Mouse (Mus musculus) limb, embryonic 10.5 days (tissue): ENCODE data around the gene Acadm. TPM values are rescaled to one million over a fixed set of nuclear protein-coding genes. Genes with fewer than 3 reads are reported as not detected.

ENCODE experiments used
- DNase-seq: peaks from one replicate; pipeline ENCODE4 v3.0.0-alpha.2; 2017; ENCODE audit warnings: low spot score
- H3K27ac ChIP-seq: fragments of 300-500 bp; sonication (generic); 2 replicates; pipeline ENCODE4 v1.5.1; 2016; ENCODE audit warnings: mild to moderate bottlenecking
- H3K27me3 ChIP-seq: fragments of 300-500 bp; sonication (generic); 2 replicates; pipeline ENCODE4 v1.6.1; 2016; ENCODE audit warnings: low read depth, mild to moderate bottlenecking; ENCODE audit not compliant: poor library complexity, severe bottlenecking
- H3K36me3 ChIP-seq: fragments of 300-500 bp; sonication (generic); 2 replicates; pipeline ENCODE4 v1.6.1; 2016; ENCODE audit warnings: mild to moderate bottlenecking, moderate library complexity
- H3K4me1 ChIP-seq: fragments of 300-500 bp; sonication (generic); 2 replicates; pipeline ENCODE4 v1.6.1; 2016
- H3K4me3 ChIP-seq: fragments of 300-500 bp; sonication (generic); 2 replicates; pipeline ENCODE4 v1.5.1; 2016; ENCODE audit warnings: mild to moderate bottlenecking, moderate library complexity
- H3K9me3 ChIP-seq: fragments of 300-500 bp; sonication (generic); replicated peaks from 2 replicates; pipeline ENCODE4 v1.6.1; 2016; ENCODE audit warnings: mild to moderate bottlenecking
- WGBS: fragments of 180-500 bp; shearing (Covaris S2); methylation state at CpG from one replicate; pipeline ENCODE4 v1.1.7; 2016; 5-methylcytosine and 5-hydroxymethylcytosine counted together
- polyA plus RNA-seq: library from polyadenylated mRNA; unstranded; fragments of >200 nt; fragmentation: Nextera tagmentation; extraction: Ambion mirVana; gene quantifications from 2 replicates; pipeline ENCODE4 v1.2.1, GENCODE M21; 2016

Gene Acadm
- polyA plus RNA-seq, 1 experiment from 2014 or later = 35.3 TPM

DNA sequence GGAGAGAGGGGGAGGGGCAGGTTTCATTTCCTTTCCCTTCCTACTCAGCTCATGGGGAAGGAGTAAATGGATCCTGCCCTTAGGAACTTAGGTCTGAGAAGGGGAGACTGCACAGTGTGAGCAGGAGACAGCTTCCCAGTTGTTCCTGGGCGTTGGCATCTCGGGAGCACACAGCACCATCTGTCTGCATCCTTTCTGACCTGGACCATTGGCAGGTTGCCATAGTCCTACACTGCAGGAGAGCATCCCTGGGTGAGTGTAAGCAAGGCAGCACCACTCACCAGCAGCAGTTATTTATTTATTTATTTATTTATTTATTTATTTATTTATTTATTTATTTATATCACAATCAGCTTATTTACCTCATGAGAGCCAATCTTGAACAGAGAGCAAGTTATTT is 16.5 kb upstream of the Acadm start:
- DNase-seq = no peak
- Histone ChIP-seq H3K36me3 (no peaks in the 10 kb centered on the region), H3K27ac (no peak overlapping the region), H3K4me3 (no peak overlapping the region), H3K9me3 (no peaks in the 10 kb centered on the region), H3K4me1 (no peaks in the 10 kb centered on the region), H3K27me3 (no peaks in the 10 kb centered on the region)
- 84% methylated on average over 2 of the region's 2 CpGs for WGBS

DNA sequence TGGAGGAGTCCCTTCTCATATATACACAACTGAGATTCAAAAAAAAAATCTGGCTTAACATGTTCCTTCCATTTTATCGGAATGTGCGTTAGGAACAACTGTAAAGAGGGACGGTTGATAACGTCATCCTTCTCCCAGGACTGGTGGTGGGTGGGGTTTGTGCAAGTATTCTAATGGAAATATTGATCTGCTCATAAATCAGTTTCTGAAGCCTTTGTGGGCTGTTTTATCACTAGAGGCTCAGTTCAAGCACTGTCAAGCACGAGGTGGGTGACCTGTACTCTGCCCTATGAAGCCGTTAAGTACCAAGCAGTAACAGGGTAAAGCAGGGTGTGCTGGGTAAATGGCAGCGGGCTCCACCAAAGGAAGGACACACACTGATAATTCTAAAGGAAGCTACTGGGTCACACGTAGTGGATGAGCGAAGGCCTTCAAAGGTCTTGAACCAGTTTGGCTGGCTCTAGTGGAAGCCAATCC is 15.3 kb upstream of the Acadm start:
- no peak overlapping the region for H3K4me3 ChIP-seq
- no peaks in the 10 kb centered on the region for H3K4me1 ChIP-seq
- H3K36me3 ChIP-seq = no peaks in the 10 kb centered on the region
- H3K9me3 ChIP-seq = no peaks in the 10 kb centered on the region
- WGBS = 86% methylated on average over 9 of the region's 9 CpGs
- H3K27ac ChIP-seq = no peak overlapping the region
- DNase-seq = no peak
- H3K27me3 ChIP-seq = no peaks in the 10 kb centered on the region

DNA sequence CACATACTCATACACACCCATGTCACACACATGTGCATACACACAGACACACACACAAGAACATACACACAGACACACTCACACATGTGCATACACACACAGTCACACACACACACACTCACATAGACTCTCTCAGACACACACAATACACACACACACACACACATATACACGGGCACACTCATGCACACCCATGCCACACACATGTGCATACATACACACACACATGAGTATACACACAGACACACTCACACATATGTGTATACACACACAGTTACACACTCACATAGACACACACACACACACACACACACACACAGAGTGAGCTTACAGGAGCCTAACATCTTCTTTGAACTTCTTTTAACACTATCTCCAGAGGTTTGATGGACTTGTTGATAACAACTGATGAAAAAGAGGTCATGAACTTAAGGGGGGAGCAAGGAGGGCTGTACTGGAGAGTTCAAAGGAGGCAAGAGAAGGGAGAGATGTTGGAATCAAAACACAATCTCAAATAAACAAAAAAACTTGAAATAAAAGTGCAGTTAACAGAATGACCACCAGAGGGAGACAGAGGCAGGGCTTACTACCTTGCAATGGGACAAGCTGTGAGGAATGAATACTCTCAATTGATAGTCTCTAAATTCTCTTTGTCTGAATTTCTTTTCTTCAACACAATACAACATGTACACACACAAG is 14.8 kb upstream of the Acadm start:
- Histone ChIP-seq H3K4me1 (no peaks in the 10 kb centered on the region), H3K4me3 (no peak overlapping the region), H3K27me3 (no peaks in the 10 kb centered on the region), H3K27ac (no peak overlapping the region), H3K9me3 (no peaks in the 10 kb centered on the region), H3K36me3 (no peaks in the 10 kb centered on the region)
- WGBS = 100% methylated on average over 1 of the region's 1 CpGs
- DNase-seq = no peak

DNA sequence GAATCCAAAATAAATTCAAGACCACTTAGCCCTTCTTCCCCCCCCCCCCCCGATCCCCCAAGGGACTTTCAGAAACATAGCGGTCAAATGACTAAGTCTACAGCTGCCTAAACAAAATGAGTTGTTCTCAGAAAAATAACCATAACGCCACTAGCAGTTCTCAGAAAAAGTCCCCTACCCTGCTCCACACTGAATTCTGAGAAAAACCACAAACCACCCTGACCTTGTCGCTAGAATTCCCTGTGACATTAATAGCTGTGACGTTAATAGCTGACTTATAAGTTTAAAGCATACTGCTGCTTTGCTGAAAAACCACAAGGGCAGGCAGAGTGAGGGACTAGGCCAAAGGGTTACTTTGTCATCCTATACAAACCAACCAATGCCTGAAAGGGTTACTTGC is 13.5 kb upstream of the Acadm start:
- WGBS = 94% methylated on average over 5 of the region's 5 CpGs
- H3K27me3 ChIP-seq = no peaks in the 10 kb centered on the region
- no peaks in the 10 kb centered on the region for H3K4me1 ChIP-seq
- H3K4me3 ChIP-seq = no peak overlapping the region
- no peaks in the 10 kb centered on the region for H3K9me3 ChIP-seq
- no peak for DNase-seq
- no peak overlapping the region for H3K27ac ChIP-seq
- H3K36me3 ChIP-seq = no peaks in the 10 kb centered on the region

DNA sequence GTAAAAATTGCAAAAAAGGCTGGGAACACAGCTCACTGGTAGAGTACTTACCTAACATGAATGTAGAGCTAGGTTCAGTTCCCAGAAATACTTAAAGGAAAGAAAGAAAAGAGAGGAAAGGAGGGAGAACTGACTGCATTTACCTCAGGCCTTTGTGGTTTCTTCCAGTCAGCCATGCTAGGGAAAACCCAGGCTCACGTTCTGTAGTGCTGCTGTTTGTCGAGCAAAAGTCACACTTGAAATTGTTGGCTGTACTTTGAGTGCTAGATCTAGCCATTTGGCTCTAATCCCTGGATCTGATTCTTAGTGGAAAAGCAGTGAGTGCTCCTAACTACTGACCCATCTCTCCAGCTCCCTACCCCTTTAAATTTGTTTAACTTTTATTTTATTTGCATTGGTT is 3.7 kb upstream of the Acadm start:
- no peak overlapping the region for H3K4me3 ChIP-seq
- no peak overlapping the region for H3K27ac ChIP-seq
- 62% methylated on average over 2 of the region's 2 CpGs for WGBS
- peaks cover 16% of the 10 kb centered on the region for H3K4me1 ChIP-seq
- no peak for DNase-seq
- H3K9me3 ChIP-seq = no peaks in the 10 kb centered on the region
- no peaks in the 10 kb centered on the region for H3K27me3 ChIP-seq
- H3K36me3 ChIP-seq = no peaks in the 10 kb centered on the region

DNA sequence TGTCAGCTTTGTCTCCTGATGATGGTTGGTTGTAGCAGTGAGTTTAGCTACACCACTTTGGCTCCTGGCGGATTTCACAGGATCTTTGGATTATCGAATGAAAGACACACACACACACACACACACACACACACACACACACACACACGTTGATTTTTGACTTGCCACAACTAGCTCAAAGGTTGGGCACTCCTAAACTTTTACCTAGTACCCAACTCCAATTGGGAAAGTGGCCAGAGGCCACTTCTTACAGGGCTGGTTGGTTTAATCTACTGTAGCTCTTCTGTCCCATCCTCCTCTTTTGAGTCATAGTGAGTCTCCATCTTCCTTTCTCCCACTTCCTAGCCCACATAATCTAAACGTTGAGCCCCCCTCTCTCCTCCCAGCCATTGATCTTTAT is 2.8 kb upstream of the Acadm start:
- no peak for DNase-seq
- 82% methylated on average over 4 of the region's 4 CpGs for WGBS
- H3K27me3 ChIP-seq = no peaks in the 10 kb centered on the region
- H3K27ac ChIP-seq = no peak overlapping the region
- H3K9me3 ChIP-seq = no peaks in the 10 kb centered on the region
- H3K4me1 ChIP-seq = peaks cover 23% of the 10 kb centered on the region
- no peak overlapping the region for H3K4me3 ChIP-seq
- no peaks in the 10 kb centered on the region for H3K36me3 ChIP-seq

DNA sequence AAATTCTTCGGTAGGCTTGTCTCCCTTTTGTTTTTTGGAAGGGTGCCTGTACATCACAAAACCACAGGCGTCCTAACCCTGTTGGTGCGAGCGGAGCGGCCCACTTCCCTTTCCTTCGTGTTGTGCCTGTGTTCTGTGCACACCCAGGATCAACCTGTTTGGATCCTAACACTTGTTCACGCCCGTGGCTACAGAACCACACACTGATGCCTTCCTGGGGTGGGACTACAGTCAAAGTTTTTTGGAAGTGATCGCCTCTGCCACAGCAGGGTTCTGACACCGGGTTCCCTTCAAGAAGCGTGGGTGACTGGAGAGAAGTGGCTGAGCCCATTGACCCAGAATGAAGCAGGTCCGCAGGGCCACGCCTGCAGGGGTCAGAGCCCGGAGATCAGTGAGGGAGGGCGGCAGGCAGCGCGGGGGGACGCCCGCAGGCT is 514 bp downstream of the Acadm start:
- Histone ChIP-seq H3K4me1 (peaks cover 23% of the 10 kb centered on the region), H3K36me3 (peaks cover 12% of the 10 kb centered on the region), H3K27me3 (no peaks in the 10 kb centered on the region), H3K4me3 (peak overlapping the region; percentile 81), H3K9me3 (no peaks in the 10 kb centered on the region), H3K27ac (peak overlapping the region; percentile 90)
- under 1% methylated on average over 19 of the region's 19 CpGs for WGBS
- no peak for DNase-seq

DNA sequence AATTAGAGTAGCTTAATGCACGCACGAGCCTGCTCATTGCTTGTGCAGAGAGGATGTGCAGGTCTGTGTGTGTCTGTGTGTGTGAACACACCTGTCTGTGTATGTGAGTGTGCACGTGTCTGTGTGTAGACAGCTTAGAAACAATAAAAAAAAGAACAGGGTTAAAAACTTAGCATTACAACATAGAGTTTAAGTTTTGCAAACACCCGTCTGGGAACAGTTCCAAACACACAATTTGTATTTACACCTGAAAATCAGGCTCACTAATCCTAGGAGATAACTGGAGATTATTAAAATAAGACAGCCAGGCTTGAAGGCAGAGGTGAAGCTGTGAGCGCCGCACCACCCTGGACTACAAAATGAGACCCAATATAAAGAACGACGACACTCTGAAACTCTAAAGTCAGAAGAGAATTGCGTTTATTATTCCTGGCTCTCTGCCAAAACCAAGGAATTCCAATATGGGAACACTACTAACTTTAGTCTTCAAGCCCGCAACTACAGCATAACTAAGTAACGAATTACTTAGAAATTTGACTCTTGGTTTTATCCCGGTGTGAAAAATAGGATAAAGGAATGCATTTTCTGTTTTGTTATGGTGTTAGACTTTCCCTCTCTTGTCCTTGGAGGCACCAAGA is 1.3 kb downstream of the Acadm start:
- peak overlapping the region; percentile 81 for H3K4me3 ChIP-seq
- H3K4me1 ChIP-seq = peaks cover 23% of the 10 kb centered on the region
- no peaks in the 10 kb centered on the region for H3K27me3 ChIP-seq
- no peak overlapping the region for H3K27ac ChIP-seq
- no peak for DNase-seq
- 74% methylated on average over 12 of the region's 12 CpGs for WGBS
- H3K9me3 ChIP-seq = no peaks in the 10 kb centered on the region
- H3K36me3 ChIP-seq = peaks cover 20% of the 10 kb centered on the region

DNA sequence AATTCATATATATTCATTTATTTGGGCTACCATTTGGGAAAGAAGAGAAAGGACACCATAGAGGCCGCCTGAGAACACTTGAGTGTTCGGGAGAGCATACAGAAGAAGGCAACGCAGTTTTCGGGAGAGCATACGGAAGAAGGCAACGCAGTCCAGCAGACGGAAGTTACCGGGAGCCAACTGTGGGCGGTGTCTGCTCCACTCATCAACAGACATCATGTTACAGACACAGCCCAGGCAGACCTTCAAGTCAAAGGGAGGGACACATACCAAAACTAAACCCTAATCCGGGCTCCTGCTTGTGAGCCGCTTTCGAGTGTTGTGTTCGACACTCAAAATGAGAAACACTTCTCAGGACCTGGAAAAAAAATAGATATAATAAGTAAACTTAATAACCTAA is 2.8 kb downstream of the Acadm start:
- H3K4me1 ChIP-seq = peaks cover 23% of the 10 kb centered on the region
- no peak for DNase-seq
- H3K27me3 ChIP-seq = no peaks in the 10 kb centered on the region
- WGBS = 95% methylated on average over 13 of the region's 13 CpGs
- H3K9me3 ChIP-seq = no peaks in the 10 kb centered on the region
- H3K4me3 ChIP-seq = no peak overlapping the region
- H3K36me3 ChIP-seq = peaks cover 34% of the 10 kb centered on the region
- H3K27ac ChIP-seq = no peak overlapping the region

DNA sequence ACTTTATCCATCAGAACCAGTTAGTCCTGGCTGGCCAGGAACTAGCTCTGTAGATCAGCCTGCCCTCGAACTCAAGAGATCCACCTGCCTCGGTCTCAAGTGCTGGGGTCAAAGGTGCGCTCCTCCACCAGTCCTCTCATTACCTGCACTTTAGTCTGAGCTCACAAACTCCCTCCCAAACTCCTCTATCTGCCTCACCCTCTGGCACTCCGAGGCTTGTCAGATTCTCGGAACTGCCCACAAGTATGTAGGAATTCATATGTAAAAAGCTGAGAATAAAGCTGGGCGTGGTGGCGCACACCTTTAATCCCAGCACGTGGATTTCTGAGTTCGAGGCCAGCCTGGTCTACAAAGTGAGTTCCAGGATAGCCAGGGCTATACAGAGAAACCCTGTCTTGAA is 3.9 kb downstream of the Acadm start:
- DNase-seq = no peak
- H3K36me3 ChIP-seq = peaks cover 44% of the 10 kb centered on the region
- 95% methylated on average over 9 of the region's 9 CpGs for WGBS
- H3K4me3 ChIP-seq = no peak overlapping the region
- no peaks in the 10 kb centered on the region for H3K27me3 ChIP-seq
- no peak overlapping the region for H3K27ac ChIP-seq
- peaks cover 23% of the 10 kb centered on the region for H3K4me1 ChIP-seq
- H3K9me3 ChIP-seq = no peaks in the 10 kb centered on the region

DNA sequence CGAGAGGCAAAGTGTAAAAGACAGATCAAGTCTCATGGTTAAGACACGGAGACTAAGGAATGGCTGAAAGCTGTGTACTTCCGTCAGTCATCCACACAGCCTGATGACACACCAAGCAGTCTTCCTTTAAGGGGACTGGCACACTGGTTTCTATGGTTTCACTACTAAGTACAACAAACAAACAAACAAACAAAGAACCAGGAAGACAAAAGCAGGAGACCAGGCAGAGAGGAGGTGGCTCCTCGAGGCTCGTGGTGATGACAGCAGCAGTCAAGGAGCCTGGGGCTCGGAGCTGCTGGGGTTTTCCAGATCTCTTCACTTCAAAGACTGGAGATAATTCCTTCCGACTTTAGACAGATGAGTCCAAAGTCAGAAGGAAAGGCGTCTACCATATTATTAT is 4.4 kb downstream of the Acadm start:
- 85% methylated on average over 8 of the region's 8 CpGs for WGBS
- H3K4me3 ChIP-seq = no peak overlapping the region
- H3K27ac ChIP-seq = no peak overlapping the region
- DNase-seq = no peak
- H3K9me3 ChIP-seq = no peaks in the 10 kb centered on the region
- H3K27me3 ChIP-seq = no peaks in the 10 kb centered on the region
- H3K36me3 ChIP-seq = peaks cover 48% of the 10 kb centered on the region
- H3K4me1 ChIP-seq = peaks cover 21% of the 10 kb centered on the region

DNA sequence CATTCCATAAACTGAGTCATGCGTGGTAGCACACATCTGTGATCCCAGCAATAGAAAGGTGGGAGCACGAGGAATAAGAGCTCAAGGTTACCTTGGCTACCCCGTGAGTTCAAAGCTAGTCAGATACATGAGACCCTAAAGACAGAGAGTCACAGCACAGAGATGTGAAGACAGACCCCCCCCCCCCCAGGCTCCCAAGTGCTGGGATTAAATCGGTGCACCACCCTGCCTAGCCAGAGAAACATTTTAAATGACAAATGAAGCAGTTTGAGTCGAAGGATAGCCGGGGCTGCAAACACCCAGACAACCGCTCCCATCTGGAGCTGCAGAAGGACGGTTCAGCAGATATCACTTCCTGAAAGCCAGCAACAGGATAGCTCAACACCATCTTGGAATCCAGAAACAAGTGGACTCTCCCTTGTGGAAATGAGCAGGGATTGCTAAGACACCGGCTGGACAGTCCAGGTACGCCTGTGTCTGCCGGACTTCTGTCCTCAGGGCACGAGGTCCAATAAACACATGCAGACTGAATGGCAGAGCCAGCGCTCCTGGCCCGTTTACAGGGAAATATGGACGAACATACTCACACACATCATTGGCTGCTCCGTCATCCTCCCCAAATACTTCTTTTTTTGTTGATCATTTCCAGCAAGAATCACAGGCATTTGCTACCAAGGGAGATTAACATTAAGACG is 7.2 kb downstream of the Acadm start:
- Histone ChIP-seq H3K27me3 (no peaks in the 10 kb centered on the region), H3K4me1 (no peaks in the 10 kb centered on the region), H3K4me3 (no peak overlapping the region), H3K36me3 (peaks cover 71% of the 10 kb centered on the region), H3K9me3 (no peaks in the 10 kb centered on the region), H3K27ac (no peak overlapping the region)
- WGBS = 95% methylated on average over 17 of the region's 17 CpGs
- no peak for DNase-seq

DNA sequence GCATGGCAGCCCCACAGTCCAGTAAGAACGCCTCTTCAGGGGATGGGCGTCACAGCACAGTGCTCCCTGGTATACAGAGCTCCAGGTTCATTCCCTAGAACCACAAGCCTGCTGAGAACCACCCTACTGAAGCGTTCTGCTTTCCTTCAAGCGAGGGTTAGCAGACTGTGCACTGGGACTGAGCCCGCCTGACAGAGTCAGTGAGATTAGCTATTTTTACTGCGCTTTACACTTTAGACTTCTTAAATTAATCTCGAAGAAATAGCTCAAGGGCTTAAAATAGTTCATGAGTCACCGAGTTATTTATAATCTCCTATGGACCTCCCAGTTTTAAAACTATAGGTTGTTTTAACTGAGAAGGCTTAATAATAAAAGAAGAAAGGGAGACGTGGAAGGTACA is 8.6 kb downstream of the Acadm start:
- no peak overlapping the region for H3K4me3 ChIP-seq
- H3K27ac ChIP-seq = no peak overlapping the region
- DNase-seq = no peak
- WGBS = 91% methylated on average over 9 of the region's 9 CpGs
- H3K4me1 ChIP-seq = no peaks in the 10 kb centered on the region
- no peaks in the 10 kb centered on the region for H3K9me3 ChIP-seq
- peaks cover 74% of the 10 kb centered on the region for H3K36me3 ChIP-seq
- H3K27me3 ChIP-seq = no peaks in the 10 kb centered on the region
